Mouse (Mus musculus) cerebellum, adult 2 months (tissue): Measurements from ENCODE around the gene Brd3os. TPM values are rescaled to one million over a fixed set of nuclear protein-coding genes. Genes with fewer than 3 reads are reported as not detected.

ENCODE experiments used
- DNase-seq, 2 experiments: peaks; one replicate each; pipeline ENCODE4 v3.0.0; 2021
- H3K27ac ChIP-seq: fragments of 200-500 bp; 2 replicates; pipeline ENCODE4 v1.5.1; 2012; ENCODE audit warnings: low read length, control low read depth, inconsistent platforms; ENCODE audit not compliant: insufficient read depth
- H3K27me3 ChIP-seq: fragments of 200-500 bp; 2 replicates; pipeline ENCODE4 v1.6.1; 2012; ENCODE audit warnings: inconsistent platforms, mild to moderate bottlenecking, low read length, moderate library complexity; ENCODE audit not compliant: control insufficient read depth, insufficient read depth
- H3K4me1 ChIP-seq: fragments of 200-500 bp; 2 replicates; pipeline ENCODE4 v1.6.1; 2011; ENCODE audit warnings: low read length; ENCODE audit not compliant: control insufficient read depth, insufficient read depth
- H3K4me3 ChIP-seq: fragments of 200-500 bp; replicated peaks from 2 replicates; pipeline ENCODE3; 2011; ENCODE audit warnings: mild to moderate bottlenecking, low read depth, low read length, control low read depth; ENCODE audit not compliant: insufficient read depth
- CTCF ChIP-seq: fragments of 200-500 bp; IDR thresholded peaks from 2 replicates; pipeline ENCODE4 v1.5.1; 2011; ENCODE audit warnings: low read depth, mild to moderate bottlenecking, control low read depth, low read length, moderate library complexity, borderline replicate concordance; ENCODE audit not compliant: insufficient read depth
- POLR2A ChIP-seq: fragments of 200-500 bp; IDR thresholded peaks from 2 replicates; pipeline ENCODE4 v1.6.1; 2011; ENCODE audit warnings: low read length, control low read depth, borderline replicate concordance; ENCODE audit not compliant: insufficient read depth
- WGBS: fragments of 180-500 bp; shearing (Covaris S2); methylation state at CpG from one replicate; pipeline ENCODE4 v1.1.7; 2018; 5-methylcytosine and 5-hydroxymethylcytosine counted together
- polyA plus RNA-seq: library from polyadenylated mRNA; depleted of rRNA; stranded (reverse); fragments of >200 nt; gene quantifications from 2 replicates; pipeline ENCODE4 v1.2.3, GENCODE M21; 2012

The Brd3os gene
- polyA plus RNA-seq, 1 experiment: 38.0 TPM

GRCm38 (mm10) chr2:27405094-27405884 lies 36.8 kb upstream of the Brd3os start:
- Histone ChIP-seq H3K27me3 (no peaks in the 10 kb centered on the region), H3K4me3 (no peak overlapping the region), H3K4me1 (no peaks in the 10 kb centered on the region; the same call in 1 of the 2 replicates), H3K27ac (no peak overlapping the region)
- 56% methylated on average over 5 of the region's 5 CpGs for whole genome bisulfite sequencing
- TF ChIP-seq POLR2A (no peak), CTCF (no peak)
- DNase-seq: no peak

GRCm38 (mm10) chr2:27406928-27407327 lies 35.2 kb upstream of the Brd3os start:
- 96% methylated on average over 5 of the region's 5 CpGs for WGBS
- H3K27ac ChIP-seq: no peak overlapping the region
- TF ChIP-seq CTCF (no peak), POLR2A (no peak)

GRCm38 (mm10) chr2:27408194-27408593 lies 33.9 kb upstream of the Brd3os start:
- TF ChIP-seq CTCF: no peak
- no peak for TF ChIP-seq POLR2A
- Histone ChIP-seq H3K27me3 (no peaks in the 10 kb centered on the region), H3K4me3 (no peak overlapping the region), H3K27ac (no peak overlapping the region), H3K4me1 (no peaks in the 10 kb centered on the region; the same call in 1 of the 2 replicates)
- 85% methylated on average over 3 of the region's 3 CpGs for WGBS
- DNase-seq: no peak

More at GRCm38 (mm10) chr2:27406928-27407327, 35.2 kb upstream of the Brd3os start:
- DNase-seq: no peak
- H3K4me3 ChIP-seq: no peak overlapping the region
- no peaks in the 10 kb centered on the region for H3K27me3 ChIP-seq
- H3K4me1 ChIP-seq: no peaks in the 10 kb centered on the region; the same call in 1 of the 2 replicates

GRCm38 (mm10) chr2:27410518-27411140 lies 31.5 kb upstream of the Brd3os start:
- no peaks in the 10 kb centered on the region for H3K27me3 ChIP-seq
- H3K27ac ChIP-seq: no peak overlapping the region
- H3K4me3 ChIP-seq: no peak overlapping the region
- WGBS: 91% methylated on average over 6 of the region's 6 CpGs
- no peak for DNase-seq
- H3K4me1 ChIP-seq: no peaks in the 10 kb centered on the region; the same call in 1 of the 2 replicates
- no peak for TF ChIP-seq CTCF
- no peak for TF ChIP-seq POLR2A

GRCm38 (mm10) chr2:27411688-27412174 lies 30.4 kb upstream of the Brd3os start:
- 73% methylated on average over 8 of the region's 8 CpGs for WGBS
- Histone ChIP-seq H3K4me3 (no peak overlapping the region), H3K4me1 (no peaks in the 10 kb centered on the region), H3K27me3 (no peaks in the 10 kb centered on the region), H3K27ac (no peak overlapping the region)
- no peak for DNase-seq
- TF ChIP-seq CTCF (no peak), POLR2A (no peak)

GRCm38 (mm10) chr2:27412245-27412800 lies 29.8 kb upstream of the Brd3os start:
- DNase-seq: no peak
- H3K4me1 ChIP-seq: no peaks in the 10 kb centered on the region
- no peak overlapping the region for H3K27ac ChIP-seq
- WGBS: 57% methylated on average over 7 of the region's 7 CpGs
- no peak for TF ChIP-seq CTCF
- no peak for TF ChIP-seq POLR2A
- H3K4me3 ChIP-seq: no peak overlapping the region
- H3K27me3 ChIP-seq: no peaks in the 10 kb centered on the region

- Histone ChIP-seq H3K4me3 (no peak overlapping the region), H3K27me3 (no peaks in the 10 kb centered on the region), H3K4me1 (peaks cover 10% of the 10 kb centered on the region), H3K27ac (no peak overlapping the region)
- TF ChIP-seq POLR2A (no peak), CTCF (no peak)
- no peak for DNase-seq
- 76% methylated on average over 2 of the region's 2 CpGs for WGBS
These were observed 28.6 kb upstream of the Brd3os start for GRCm38 (mm10) chr2:27413582-27413935.
